Mouse (Mus musculus) T-helper 17 cell (primary cell): ENCODE results near the gene Dnaic2.

ENCODE experiments used
- in situ Hi-C, 2 experiments: fragments of 300-600 bp; cut with MboI, MseI; formaldehyde crosslinking; loops; 1 replicate in 1 of 2; 2 replicates in 1 of 2; pipeline ENCODE4 v1.15.1; 2025; ENCODE audit warnings: high pct_unique_total_duplicates in 2 of 2

The Dnaic2 gene

DNA sequence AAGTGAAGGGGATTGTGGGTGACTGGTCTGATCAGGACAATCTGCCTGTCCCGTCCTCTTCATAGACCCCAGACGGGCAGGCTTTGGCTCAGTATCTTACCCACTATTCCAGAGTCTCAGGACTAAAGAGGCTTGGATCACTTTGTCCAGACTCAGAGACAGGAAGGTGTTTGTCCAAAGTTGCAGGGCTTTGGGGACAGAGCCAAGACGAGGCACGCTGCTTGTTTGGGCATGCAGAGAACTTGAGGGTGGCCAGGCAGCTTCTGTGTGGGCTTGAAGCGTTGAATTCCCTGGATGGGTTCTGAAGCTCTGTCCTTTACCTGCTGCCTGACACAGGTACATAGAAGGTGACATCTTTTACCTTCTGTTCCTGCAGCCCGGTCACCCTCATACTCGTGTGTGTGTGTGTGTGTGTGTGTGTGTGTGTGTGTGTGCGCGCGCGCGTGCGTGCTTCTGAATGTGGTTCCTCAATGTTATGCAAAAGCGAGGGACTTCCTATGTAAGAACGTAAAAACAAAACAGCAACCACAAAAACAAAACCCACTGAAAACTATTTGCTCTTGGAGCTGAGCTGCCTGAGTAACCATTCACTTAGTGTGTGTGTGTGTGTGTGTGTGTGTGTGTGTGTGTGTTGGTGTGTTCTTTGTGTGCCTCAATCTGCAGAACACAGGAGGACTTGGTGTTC lies 24.8 kb upstream of the Dnaic2 start:
- in situ Hi-C loops = no loop called here

DNA sequence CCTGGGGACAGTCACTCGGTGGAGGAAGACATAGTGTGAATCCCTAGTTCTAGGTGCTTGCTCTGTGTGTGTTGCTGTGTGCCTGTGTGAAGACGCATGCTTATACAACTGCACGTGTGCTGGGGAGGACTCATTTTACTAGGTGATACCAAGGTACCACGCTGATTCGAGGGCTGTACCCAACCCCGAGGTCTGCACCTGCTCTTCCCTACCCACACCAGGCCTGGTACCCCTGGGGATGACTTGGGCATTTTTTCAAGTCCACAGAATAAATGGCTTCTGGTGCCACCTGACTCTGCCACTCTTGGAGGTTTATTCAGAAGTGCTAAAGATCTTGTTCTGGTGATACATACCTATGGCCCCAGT lies 24.2 kb upstream of the Dnaic2 start:
- in situ Hi-C loops = no loop called here

DNA sequence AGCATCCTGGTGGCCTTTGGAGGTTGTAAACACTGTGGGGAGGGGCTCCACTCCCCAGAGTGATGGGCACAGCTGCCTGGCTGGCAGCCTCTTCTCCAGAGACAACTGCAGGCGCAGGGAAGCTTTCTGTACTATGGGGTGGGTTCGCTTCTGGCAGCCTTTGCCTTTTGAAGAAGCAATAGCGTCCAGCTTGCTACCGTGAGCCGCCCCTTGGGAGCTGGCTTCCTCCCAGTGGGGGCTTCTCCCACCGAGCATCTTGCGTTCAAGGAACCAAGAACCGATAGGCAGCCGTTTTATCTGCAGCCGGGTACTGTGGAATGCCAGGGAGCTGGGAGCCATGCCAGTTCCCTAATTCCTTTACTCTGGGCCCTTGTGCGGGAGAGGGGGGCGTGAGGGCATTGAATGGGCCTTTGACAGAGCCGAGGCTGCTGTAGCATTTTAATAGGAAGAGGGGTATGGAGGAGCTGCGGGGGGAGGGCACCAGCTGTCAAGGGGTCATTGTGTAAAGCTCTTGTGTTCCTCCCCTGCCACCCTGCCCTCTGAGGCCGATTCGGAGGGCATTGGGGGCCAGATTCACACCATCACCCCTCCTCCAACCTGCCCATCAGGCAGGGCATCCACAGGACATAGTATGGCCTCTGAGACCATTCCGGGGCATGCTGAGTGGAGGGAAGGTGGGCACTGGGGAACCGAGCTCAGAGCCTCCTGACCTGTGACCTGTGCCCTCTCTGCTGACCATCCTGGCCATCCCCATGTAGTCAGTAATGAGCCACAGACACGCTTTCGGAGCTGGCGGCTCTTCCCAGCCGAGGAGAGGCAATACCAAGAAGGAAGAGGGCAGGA lies 22.9 kb upstream of the Dnaic2 start:
- in situ Hi-C loops = no loop called here

DNA sequence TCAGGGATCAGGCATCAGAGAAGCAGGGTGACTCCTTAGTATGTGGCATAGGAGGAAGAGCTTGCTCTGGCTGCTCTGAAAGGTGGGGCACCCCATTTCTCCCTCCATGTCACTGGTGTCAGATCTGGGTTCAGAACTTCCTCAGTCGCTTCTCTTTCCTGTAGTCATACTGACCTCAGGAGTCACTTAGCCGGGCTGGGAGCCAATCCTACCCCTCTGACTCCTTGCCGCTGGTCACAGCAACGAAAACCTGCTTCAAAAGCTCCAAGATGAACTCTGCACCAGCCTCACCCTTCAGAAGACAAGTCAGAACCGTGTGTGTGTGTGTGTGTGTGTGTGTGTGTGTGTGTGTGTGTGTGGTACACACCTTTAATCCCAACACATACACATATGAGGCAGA lies 20.9 kb upstream of the Dnaic2 start:
- in situ Hi-C loops = no loop called here

DNA sequence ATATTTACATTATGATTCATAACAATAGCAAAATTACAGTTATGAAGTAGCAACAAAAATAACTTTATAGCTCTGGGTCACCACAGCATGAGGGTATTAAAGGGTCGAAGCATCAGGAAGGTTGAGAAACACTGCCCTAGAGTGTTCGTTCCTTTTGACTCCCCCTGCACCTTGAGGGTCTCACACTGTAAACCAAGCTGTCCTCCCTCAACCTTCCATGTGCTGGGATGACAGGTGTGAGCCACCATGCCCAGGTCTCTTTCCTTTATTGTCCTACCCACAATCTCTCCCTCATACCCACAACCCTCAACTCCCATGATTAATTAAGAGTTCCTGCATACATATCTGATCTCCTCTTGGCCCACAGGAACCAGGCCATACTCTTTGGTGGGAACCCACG lies 15.8 kb upstream of the Dnaic2 start:
- in situ Hi-C loops = no loop called here

DNA sequence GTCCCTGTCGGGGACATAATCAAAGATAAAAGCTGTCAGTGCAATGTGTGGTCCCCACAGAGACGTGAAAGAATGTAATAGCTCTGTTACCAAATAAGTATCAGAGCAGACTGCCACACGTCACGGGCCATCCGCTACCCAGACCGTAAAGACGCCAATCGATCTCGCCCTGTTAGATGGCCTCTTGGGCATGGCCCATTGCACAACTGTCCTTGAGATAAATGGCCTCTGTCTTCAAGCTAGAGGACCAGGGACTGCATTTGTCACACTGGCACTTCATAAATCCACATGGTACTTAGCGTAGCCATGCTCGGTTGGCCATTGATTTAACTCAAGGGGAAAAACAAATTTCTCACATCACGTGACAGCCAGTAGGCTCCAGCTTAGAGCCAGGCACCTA lies 15.3 kb upstream of the Dnaic2 start:
- in situ Hi-C loops = no loop called here

DNA sequence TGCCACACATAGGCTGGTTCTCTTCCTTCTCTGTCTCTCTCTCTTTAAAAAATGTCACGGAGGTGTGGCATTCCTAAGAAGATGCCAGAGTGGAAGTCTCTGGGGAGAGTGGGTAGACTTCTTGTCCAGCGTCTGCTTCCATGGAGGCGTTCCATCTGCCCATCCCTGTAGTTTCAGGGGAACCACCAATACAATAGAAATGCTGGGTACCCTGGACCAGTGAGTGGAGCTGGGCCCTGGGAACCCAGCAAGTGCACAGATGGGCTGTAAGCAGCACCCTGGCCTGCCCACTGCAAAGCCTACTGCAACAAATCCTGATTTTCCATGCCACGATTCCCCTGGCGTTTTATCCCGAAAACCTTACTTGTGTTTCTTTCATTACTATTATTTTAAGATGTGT lies 12.7 kb upstream of the Dnaic2 start:
- in situ Hi-C loops = no loop called here

DNA sequence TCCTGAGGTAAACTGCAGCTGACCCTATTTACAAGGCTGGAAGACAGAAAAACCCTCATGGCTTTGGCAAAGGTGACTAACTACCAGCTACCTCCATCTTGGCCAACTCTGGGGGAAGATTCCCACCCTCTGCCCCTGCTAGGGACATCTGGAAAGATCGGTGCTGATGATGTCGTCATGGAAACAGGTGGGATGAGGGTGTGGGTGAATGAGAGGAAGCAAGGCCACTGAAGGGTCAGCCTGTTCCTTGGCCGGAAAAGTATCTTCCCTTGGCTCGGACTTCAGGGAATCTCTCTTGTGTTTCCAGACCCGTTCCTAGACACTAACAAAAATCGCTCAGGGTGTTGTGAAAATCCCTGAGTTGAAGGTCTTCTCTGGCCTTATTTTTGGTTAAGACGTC lies 11.7 kb upstream of the Dnaic2 start:
- in situ Hi-C loops = no loop called here

DNA sequence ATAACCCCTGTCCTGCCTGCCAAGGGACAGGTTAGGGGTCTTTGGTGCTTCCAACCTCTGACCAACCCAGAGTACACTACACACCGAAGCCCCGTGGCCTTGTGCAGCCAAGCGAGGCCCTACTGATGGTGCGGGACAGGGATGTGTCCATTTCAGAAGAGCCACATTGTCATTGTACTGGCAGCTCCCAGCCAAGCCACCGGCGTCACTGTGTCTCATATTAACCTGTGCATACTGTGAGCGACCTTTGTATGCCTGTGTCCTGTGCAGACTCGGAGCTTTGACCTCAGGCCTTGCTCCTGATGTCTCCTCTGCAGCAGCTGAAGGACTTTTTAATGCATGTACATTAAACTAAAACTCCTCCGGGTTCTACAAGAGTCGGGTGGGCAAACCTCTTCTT lies 6.7 kb upstream of the Dnaic2 start:
- in situ Hi-C loops = no loop called here

DNA sequence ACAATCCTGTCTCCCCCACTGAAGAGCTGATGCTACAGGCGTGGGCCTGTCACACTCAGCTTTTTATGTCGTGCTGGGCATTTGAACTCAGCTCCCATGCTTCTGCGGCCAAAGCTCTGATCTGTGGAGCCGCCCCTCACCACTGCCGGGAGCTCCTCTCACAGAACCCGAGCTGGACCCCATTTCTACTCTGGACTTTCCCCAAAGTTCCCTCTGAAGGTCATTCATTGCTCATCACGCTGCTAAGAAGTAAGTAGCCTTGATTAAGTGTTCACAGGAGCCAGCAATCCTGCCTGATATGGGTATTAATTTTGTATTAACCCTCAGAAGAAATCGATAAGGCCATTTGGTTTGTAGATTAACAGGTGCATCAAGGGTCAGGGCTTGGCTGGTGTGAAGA lies 4.8 kb upstream of the Dnaic2 start:
- in situ Hi-C loops = no loop called here

DNA sequence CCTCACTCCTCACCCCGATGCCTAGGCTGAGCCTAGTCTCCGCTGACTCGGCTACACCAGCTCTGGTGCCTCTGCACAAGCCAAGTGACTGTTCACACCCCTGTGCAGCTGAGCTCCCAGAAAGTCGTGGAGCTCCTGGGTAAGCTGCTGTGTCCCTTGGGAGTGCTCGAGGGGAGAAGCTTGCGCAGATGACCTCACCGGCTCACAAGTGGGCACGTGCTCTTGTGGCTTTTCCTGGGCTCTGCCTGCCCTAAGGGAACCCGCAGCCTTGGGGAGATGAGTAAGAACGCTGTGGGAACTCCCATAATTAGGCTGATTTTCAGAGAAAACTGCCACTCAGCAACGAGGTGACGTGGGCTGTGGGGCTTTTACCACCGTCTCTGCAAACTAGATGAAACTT lies 4.2 kb upstream of the Dnaic2 start:
- in situ Hi-C loops = no loop called here

DNA sequence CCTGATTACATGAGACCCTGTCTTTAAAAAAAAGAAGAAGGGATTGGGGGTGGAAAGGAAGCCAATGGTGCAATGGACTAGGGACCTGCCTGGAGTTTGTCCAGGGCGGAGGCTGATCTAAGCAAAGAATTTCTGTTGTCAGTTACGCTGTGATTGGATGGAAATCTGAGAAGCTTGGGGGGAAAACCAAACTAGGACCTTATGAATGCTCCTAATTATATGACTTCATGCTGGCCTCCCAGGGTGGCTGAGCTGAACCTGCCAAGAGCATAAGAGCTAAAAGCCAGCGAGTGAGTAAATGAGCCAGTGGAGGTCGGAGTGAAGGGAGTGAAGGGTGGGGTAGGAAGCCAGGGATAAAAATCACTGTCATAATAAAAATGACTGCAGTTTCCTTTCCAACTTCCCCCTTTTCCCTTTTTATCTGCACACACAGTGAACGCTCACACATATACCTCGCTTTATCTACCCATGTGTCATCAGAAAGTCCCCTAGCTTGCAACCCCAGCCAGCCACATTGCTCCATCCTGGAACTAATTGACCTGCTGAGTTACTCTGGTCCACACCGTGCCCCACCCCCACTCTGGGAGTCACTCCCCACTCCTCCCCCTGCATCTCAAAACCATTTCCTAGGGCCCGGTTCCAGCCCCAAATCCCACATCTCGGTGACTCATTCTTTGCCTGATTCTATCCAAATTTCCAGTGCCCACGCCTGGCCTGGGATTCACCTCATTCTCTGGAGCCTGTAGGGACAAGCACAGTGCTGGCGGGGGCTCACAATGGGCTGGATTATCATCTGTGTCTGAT lies 2.2 kb upstream of the Dnaic2 start:
- in situ Hi-C loops = no loop called here

DNA sequence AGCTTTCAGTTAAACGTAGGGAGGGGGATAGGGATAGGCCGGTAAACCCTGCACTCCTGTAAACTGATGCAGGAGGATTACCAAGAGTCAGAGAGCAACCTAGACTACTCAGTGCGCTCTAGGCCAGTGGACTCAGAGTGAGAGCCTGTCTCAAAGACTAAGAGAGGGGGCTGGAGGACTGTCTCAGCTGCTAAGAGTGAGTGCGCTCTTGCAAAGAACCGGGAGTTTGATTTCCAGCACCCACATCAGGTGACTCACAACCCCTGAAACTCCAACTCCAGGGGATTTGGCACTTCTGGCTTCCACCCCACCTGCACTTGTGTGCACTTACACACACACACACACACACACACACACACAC lies 598 bp downstream of the Dnaic2 start:
- in situ Hi-C loops = no loop called here

DNA sequence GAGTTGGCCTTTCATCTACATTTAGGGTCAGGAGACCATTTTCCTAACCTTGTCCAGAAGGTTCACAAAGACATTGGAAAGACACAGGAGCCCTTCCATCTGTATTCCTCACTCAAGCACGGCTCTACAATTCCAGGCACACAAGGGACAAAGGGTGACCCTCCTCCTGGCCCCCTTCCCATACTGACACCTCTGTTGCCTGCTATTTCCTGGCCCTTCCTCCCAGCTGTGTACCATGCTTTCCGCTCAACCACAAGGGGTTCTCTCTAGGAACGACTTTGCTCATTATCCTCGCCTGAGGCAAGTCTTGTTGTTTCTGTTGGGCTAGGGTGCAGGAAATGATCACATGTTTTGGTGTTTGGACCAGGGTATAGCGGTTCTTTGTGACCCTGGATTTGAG lies 1.1 kb downstream of the Dnaic2 start:
- in situ Hi-C loops = no loop called here

DNA sequence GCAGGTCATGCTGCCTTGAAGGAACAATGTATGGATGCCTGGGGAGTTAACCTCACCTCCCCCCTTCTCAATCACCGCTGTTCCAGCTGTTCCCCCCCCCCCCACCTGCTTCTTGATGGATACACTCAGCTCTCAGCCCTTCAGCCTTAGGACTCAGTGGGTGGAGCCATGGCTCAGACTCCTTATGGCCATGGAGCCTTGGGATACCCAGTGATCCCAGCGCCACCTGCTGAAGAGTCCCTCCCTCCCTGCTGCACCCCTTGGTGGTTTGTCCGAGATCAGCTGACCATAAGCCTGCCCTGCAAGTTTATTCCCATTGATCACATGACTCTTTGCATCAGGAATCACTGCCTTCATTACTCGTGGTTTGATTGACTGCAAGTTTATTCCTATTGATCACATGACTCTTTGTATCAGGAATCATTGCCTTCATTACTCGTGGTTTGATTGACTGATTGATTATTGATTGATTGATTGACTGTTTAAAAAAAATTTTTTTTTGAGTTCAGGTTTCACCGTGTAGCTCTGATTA lies 2.7 kb downstream of the Dnaic2 start:
- in situ Hi-C loops = no loop called here

DNA sequence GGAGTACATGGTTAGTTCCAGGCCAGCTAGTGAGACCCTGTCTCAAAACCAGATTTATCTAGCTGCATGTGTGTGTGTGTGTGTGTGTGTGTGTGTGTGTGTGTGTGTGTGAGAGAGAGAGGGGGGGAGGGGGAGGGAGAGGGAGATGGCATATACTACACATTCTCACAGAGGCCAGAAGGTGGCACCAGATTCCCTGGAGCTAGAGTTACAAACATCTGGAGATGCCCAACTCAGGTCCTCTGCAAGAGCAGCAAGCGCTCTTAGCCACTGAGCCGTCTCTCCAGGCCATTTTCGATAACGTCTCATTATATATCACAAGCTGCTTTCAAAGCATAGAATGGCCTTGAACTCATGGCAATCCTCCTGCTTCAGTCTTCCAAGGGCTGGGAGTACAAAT lies 4.5 kb downstream of the Dnaic2 start:
- in situ Hi-C loops = no loop called here

DNA sequence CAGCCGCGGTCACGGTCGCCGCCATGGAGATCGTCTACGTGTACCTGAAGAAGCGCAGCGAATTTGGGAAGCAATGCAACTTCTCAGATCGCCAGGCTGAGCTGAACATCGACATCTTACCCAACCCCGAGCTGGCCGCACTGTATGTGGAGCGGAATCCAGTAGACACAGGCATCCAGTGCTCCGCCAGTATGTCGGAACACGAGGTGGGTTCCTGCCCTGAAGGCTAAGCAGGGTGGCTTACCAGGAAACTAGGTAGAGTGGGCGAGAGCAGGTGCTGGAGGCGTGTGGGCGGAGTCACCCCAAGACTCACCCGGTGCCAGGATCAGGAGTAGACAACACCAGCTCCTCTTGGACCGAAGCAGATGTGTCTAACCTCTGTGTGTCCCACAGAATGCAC lies 5.7 kb downstream of the Dnaic2 start:
- in situ Hi-C loops = no loop called here

DNA sequence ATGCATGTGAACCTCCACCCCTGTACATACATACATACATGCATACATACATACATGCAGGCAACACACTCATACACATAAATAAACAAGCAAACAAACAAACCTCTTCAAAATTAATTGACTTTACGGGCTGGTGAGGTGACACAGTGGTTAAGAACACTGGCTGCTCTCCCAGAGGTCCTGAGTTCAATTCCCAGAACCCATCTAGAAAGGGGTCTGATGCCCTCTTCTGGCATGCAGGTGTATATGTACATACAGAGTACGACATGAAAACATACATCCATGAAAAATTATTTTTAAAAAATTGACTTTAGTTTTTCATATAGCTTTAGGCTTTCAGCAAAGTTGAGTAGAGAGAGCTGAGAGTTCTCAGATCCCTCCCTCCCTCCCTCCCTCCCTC lies 8.9 kb downstream of the Dnaic2 start:
- in situ Hi-C loops = no loop called here

DNA sequence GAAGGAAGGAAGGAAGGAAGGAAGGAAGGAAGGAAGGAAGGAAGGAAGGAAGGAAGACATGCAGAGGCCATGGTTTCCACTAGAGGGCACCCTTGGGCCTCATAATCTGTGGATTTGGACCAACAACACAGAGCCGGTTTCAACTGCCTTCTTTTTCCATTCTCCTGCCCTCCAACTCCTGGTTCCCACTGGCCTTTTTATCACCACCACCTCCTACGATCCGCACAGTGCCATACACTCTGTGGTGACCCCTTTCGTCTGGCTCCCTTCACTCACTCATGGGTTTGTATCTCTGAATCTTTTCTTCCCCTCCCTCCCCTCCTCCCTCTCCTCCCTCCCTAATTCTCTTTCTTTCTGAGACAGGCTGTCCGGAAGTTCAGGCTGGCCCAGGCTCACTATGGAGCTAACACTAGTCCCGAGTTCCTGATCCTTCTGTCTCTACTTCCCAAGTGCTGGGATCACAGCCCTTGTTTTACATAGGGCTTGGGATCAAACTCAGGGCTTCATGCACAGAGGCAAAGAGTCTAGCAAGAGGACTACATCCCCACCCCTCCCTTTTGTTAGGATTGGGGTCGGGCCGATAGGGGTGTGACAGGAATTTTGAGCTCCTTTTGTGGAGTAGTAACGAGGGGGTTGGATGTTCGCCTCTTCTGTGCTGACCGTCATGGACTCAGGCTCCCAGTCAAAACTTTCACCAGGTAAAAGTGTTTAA lies 9.9 kb downstream of the Dnaic2 start:
- in situ Hi-C loops = no loop called here

DNA sequence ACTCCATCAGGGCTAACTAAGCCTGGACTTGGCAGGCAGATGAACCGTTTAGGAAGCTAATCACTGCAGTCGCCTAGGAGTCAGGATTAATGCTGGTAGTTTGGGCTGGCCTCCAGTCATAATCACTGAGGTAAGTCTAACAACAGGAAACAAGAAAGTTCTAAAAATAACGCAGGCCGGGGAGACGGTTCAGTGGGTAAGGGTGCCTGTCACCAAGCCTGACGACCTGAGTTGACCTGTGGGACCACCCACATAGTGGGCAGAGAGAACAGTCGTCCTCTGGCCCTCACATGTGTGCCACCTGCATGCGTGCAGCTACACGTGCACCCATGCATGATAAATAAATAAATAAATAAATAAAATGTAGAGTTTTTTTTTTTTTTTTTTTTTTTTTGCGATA lies 13.4 kb downstream of the Dnaic2 start:
- in situ Hi-C loops = no loop called here

DNA sequence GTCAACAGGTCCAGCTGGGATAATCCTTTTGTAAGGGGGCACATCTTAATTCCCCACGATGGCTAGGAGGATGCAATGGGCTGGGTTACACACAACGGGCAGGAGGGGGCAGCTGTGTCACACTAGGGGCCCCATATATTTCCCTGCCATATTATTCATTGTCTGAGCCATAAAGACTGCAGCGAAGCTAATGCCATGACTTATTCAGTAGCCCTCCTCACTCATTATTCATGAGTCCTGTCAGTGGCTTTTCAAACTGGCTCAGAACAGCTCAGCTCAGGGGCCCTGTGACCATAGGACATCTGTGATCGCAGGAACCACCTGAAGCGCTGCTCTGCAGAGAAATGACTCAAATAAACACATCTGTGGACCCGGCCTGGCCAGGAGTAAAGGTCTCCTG lies 14.2 kb downstream of the Dnaic2 start:
- in situ Hi-C loops = no loop called here

DNA sequence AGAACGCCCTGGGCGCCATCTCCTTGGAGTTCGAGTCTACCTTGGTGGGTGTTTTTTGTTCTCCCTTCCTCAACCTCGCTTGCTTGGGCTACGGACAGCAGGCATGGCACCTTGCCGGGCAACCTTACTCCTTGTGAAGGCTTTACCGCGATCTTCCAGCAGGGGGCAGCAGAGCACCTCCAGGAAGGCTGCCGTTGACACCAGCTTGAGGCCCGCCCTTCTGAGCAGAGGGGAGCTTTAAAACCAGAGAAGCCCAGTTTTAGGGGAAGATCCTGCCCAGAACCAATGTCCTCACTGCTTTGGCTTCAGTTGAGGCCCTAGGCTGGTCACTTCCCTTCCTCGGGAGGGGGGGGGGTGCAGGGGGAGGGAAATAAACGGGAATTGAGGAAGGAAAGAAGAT lies 17.9 kb downstream of the Dnaic2 start:
- in situ Hi-C loops = loop anchor here in 1 of 2 experiments (5.0 kb wide), 1 partner anchor 167 kb away; no protein-coding TSS in a partner anchor
